Mouse (Mus musculus) myocyte (in vitro differentiated cells): Measurements from ENCODE around the gene Gatb. TPM values are rescaled to one million over a fixed set of nuclear protein-coding genes. Genes with fewer than 3 reads are reported as not detected.

Source experiments
- H3K27me3 ChIP-seq: one replicate; pipeline ENCODE4 v1.6.1; 2011; ENCODE audit not compliant: control insufficient read depth, insufficient read depth, insufficient read length
- H3K36me3 ChIP-seq: one replicate; pipeline ENCODE4 v1.6.1; 2011; ENCODE audit not compliant: control insufficient read depth, insufficient read depth
- H3K4me2 ChIP-seq: one replicate; pipeline ENCODE4 v1.6.1; 2011; ENCODE audit warnings: low read depth, control low read depth
- H3K4me3 ChIP-seq: one replicate; pipeline ENCODE4 v1.5.1; 2011; ENCODE audit warnings: mild to moderate bottlenecking, control low read depth, moderate library complexity
- H3K79me2 ChIP-seq: one replicate; pipeline ENCODE4 v1.6.1; 2011; ENCODE audit not compliant: control insufficient read depth, insufficient read depth
- H3ac ChIP-seq: one replicate; pipeline ENCODE4 v1.6.1; 2011; ENCODE audit not compliant: control insufficient read depth, insufficient read length
- CEBPB ChIP-seq: IDR thresholded peaks from 2 replicates; pipeline ENCODE4 v1.6.1; 2011; ENCODE audit warnings: mild to moderate bottlenecking, moderate library complexity; ENCODE audit not compliant: poor library complexity, insufficient read depth, severe bottlenecking
- E2F4 ChIP-seq: IDR thresholded peaks from one replicate; pipeline ENCODE4 v1.6.1; 2011; ENCODE audit warnings: mild to moderate bottlenecking, control low read depth, moderate library complexity; ENCODE audit not compliant: insufficient read depth
- MAX ChIP-seq: IDR thresholded peaks from one replicate; pipeline ENCODE4 v1.6.1; 2011; ENCODE audit warnings: low read depth, mild to moderate bottlenecking, control low read depth
- MYOD1 ChIP-seq, 3 experiments: IDR thresholded peaks; one replicate each; pipeline ENCODE4 v1.6.1; 2011; ENCODE audit warnings: control low read depth in 2 of 3, low read depth in 2 of 3, mild to moderate bottlenecking in 2 of 3, moderate library complexity in 1 of 3; ENCODE audit not compliant: insufficient read length in 2 of 3, control insufficient read depth in 1 of 3
- MYOG ChIP-seq, 3 experiments: IDR thresholded peaks; one replicate each; pipeline ENCODE4 v1.6.1; 2011; ENCODE audit warnings: control low read depth in 2 of 3, low read depth in 2 of 3, mild to moderate bottlenecking in 2 of 3; ENCODE audit not compliant: insufficient read length in 2 of 3, control insufficient read depth in 1 of 3, insufficient read depth in 1 of 3
- POLR2A ChIP-seq: IDR thresholded peaks from one replicate; pipeline ENCODE4 v1.6.1; 2011; ENCODE audit warnings: low read depth, mild to moderate bottlenecking, control low read depth, moderate library complexity; ENCODE audit not compliant: insufficient read length
- POLR2AphosphoS2 ChIP-seq: IDR thresholded peaks from one replicate; pipeline ENCODE4 v1.6.1; 2011; ENCODE audit warnings: low read depth, control low read depth; ENCODE audit not compliant: insufficient read length
- REST ChIP-seq: IDR thresholded peaks from one replicate; pipeline ENCODE4 v1.6.1; 2011; ENCODE audit warnings: mild to moderate bottlenecking, control low read depth, moderate library complexity; ENCODE audit not compliant: insufficient read depth, insufficient read length
- SRF ChIP-seq: IDR thresholded peaks from one replicate; pipeline ENCODE4 v1.6.1; 2011; ENCODE audit warnings: low read depth; ENCODE audit not compliant: control insufficient read depth, insufficient read length
- TCF12 ChIP-seq: IDR thresholded peaks from one replicate; pipeline ENCODE4 v1.6.1; 2011; ENCODE audit warnings: mild to moderate bottlenecking, control low read depth; ENCODE audit not compliant: poor library complexity, insufficient read depth, severe bottlenecking
- TCF3 ChIP-seq: IDR thresholded peaks from one replicate; pipeline ENCODE4 v1.6.1; 2011; ENCODE audit warnings: low read depth, control low read depth; ENCODE audit not compliant: insufficient read length
- USF1 ChIP-seq: IDR thresholded peaks from one replicate; pipeline ENCODE4 v1.6.1; 2011; ENCODE audit warnings: low read depth, mild to moderate bottlenecking, control low read depth, moderate library complexity
- polyA plus RNA-seq: library from polyadenylated mRNA; unstranded; fragments of >200 nt; fragmentation: generic; extraction: Trizol; gene quantifications from one replicate; pipeline ENCODE4 v1.2.1, GENCODE M21; 2012; ENCODE audit warnings: missing spikeins

The Gatb gene
- polyA plus RNA-seq, 1 experiment = 14.3 TPM

- Histone ChIP-seq H3K4me2 (no peak overlapping the region), H3ac (no peak overlapping the region), H3K27me3 (no peaks in the 10 kb centered on the region), H3K79me2 (no peaks in the 10 kb centered on the region), H3K36me3 (no peaks in the 10 kb centered on the region), H3K4me3 (no peak overlapping the region)
- TF ChIP-seq E2F4 (no peak), TCF3 (no peak), USF1 (no peak), REST (no peak), CEBPB (no peak), MYOD1 (IDR thresholded peaks at IDR 0.05; ENCODE audit: control insufficient read depth in 1 of 3, insufficient read length in 2 of 3, low read depth in 2 of 3) (no peak), POLR2AphosphoS2 (no peak), MAX (no peak), TCF12 (no peak), SRF (no peak), MYOG (IDR thresholded peaks at IDR 0.05; ENCODE audit: control insufficient read depth in 1 of 3, insufficient read depth in 1 of 3, insufficient read length in 2 of 3, low read depth in 2 of 3) (no peak), POLR2A (no peak)
Measured at GRCm38 (mm10) chr3:85663826-85664225, 89.9 kb downstream of the Gatb start.

GRCm38 (mm10) chr3:85664591-85665171 lies 90.8 kb downstream of the Gatb start:
- Histone ChIP-seq H3K4me3 (no peak overlapping the region), H3K4me2 (no peak overlapping the region), H3K36me3 (no peaks in the 10 kb centered on the region), H3ac (no peak overlapping the region), H3K27me3 (no peaks in the 10 kb centered on the region), H3K79me2 (no peaks in the 10 kb centered on the region)
- TF ChIP-seq POLR2AphosphoS2 (no peak), USF1 (no peak), MYOD1 (IDR thresholded peaks at IDR 0.05; ENCODE audit: control insufficient read depth in 1 of 3, insufficient read length in 2 of 3, low read depth in 2 of 3) (no peak), E2F4 (no peak), SRF (no peak), MAX (no peak), REST (no peak), TCF3 (no peak), POLR2A (no peak), MYOG (IDR thresholded peaks at IDR 0.05; ENCODE audit: control insufficient read depth in 1 of 3, insufficient read depth in 1 of 3, insufficient read length in 2 of 3, low read depth in 2 of 3) (no peak), CEBPB (no peak), TCF12 (no peak)

- H3K4me2 ChIP-seq = no peak overlapping the region
- H3K27me3 ChIP-seq = no peaks in the 10 kb centered on the region
- no peaks in the 10 kb centered on the region for H3K79me2 ChIP-seq
- H3K4me3 ChIP-seq = no peak overlapping the region
- no peaks in the 10 kb centered on the region for H3K36me3 ChIP-seq
- TF ChIP-seq MYOG (IDR thresholded peaks at IDR 0.05; ENCODE audit: control insufficient read depth in 1 of 3, insufficient read depth in 1 of 3, insufficient read length in 2 of 3, low read depth in 2 of 3) (no peak), SRF (no peak), E2F4 (no peak), POLR2AphosphoS2 (no peak), CEBPB (no peak), USF1 (no peak), TCF3 (no peak), REST (no peak), MAX (no peak), MYOD1 (IDR thresholded peaks at IDR 0.05; ENCODE audit: control insufficient read depth in 1 of 3, insufficient read length in 2 of 3, low read depth in 2 of 3) (no peak), TCF12 (no peak)
- H3ac ChIP-seq = no peak overlapping the region
Measured at GRCm38 (mm10) chr3:85666166-85666565, 92.2 kb downstream of the Gatb start.

GRCm38 (mm10) chr3:85666736-85667135 lies 92.8 kb downstream of the Gatb start:
- Histone ChIP-seq H3K27me3 (no peaks in the 10 kb centered on the region), H3ac (no peak overlapping the region), H3K36me3 (no peaks in the 10 kb centered on the region), H3K4me3 (no peak overlapping the region), H3K4me2 (no peak overlapping the region), H3K79me2 (no peaks in the 10 kb centered on the region)
- no peak for TF ChIP-seq SRF

- H3K36me3 ChIP-seq = no peaks in the 10 kb centered on the region
- H3K79me2 ChIP-seq = no peaks in the 10 kb centered on the region
- H3K27me3 ChIP-seq = no peaks in the 10 kb centered on the region
- no peak overlapping the region for H3ac ChIP-seq
- no peak overlapping the region for H3K4me2 ChIP-seq
- TF ChIP-seq USF1 (no peak), SRF (no peak), MYOD1 (IDR thresholded peaks at IDR 0.05; ENCODE audit: control insufficient read depth in 1 of 3, insufficient read length in 2 of 3, low read depth in 2 of 3) (no peak), MAX (no peak), TCF12 (no peak), POLR2AphosphoS2 (no peak), E2F4 (no peak), CEBPB (no peak), TCF3 (no peak), POLR2A (no peak), MYOG (IDR thresholded peaks at IDR 0.05; ENCODE audit: control insufficient read depth in 1 of 3, insufficient read depth in 1 of 3, insufficient read length in 2 of 3, low read depth in 2 of 3) (no peak), REST (no peak)
- H3K4me3 ChIP-seq = no peak overlapping the region
Measured at GRCm38 (mm10) chr3:85667683-85668082, 93.8 kb downstream of the Gatb start.
